Mouse (Mus musculus) right cerebral cortex, postnatal 10 days (tissue): ENCODE measurements around the gene Cpped1.

Experiments
- DNase-seq, 2 experiments: peaks; one replicate each; pipeline ENCODE4 v3.0.0; 2021; ENCODE audit warnings: low spot score in 2 of 2

Cpped1 gene

GRCm38 (mm10) chr16:11909035-11909591 lies at the start of gene Cpped1:
TSS of gene Cpped1 (minus strand) at chr16:11909445.
- peak; percentile 92 for DNase-seq

DNA sequence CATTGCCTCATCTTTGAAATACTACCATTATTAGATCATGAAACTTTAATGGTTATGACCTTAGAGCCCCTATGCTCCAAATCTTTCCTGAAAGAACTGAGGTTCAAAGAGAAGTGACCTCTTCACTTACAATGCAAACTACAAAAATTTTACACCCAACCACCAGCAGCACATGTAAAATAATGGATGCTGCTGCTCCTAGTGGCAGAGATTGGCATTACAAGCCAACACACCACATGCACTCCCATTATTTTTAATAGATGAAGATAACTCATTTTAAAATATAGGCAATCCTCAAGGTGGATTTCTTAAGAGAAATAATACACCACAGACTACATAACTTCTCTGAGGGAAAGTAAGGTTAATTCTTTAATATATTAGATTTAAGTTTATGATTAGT lies 31.2 kb upstream of the Cpped1 start:
- DNase-seq = peak in 1 of 2 experiments; percentile 49

GRCm38 (mm10) chr16:11910801-11911200 lies 1.6 kb upstream of the Cpped1 start:
- no peak for DNase-seq

DNA sequence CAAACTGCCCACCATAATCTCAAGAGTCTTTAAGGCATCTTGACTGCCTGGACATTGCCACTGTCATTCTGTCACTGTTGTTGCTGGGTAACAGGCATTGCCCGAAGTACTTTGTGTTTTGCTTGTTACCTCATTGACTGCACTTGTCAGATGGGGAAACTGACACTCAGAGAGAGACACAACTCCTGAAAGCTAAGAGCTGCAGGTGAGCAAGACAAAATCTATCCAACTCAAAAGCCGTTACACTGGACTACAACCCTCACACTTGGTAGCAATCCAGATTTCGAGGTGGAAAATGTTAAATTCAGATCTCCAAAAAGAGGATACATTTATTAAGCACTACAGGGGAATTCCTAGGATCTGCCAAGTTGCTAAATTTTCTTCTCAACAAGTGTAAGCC lies 572 bp upstream of the Cpped1 start:
- no peak for DNase-seq

GRCm38 (mm10) chr16:11908461-11909014 lies 707 bp downstream of the Cpped1 start:
- DNase-seq = peak in 1 of 2 experiments; percentile 35

- no peak for DNase-seq
These were observed 1.4 kb downstream of the Cpped1 start for GRCm38 (mm10) chr16:11907816-11908215.

DNA sequence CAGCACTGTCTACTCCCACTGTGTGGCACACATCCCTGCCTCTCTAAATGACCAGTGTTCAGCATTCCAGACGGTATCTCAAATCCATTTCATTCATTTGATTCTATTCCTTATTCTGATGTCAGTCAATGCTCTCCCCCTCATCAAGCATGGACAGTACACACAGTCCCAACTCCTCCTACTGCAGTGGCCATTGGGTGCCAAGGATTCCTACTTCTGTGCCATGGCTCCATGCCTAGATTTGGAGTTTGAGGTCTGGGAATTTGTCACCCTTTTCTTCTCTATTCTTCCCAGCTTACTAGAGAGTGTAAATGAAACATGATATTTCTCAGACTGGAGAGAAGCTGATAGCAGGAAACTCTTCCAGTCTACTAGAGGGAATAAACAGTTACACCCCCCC lies 2.3 kb downstream of the Cpped1 start:
- DNase-seq = peak in 1 of 2 experiments; percentile 39

GRCm38 (mm10) chr16:11905216-11905615 lies 4.0 kb downstream of the Cpped1 start:
- no peak for DNase-seq

GRCm38 (mm10) chr16:11902007-11902406 lies 7.2 kb downstream of the Cpped1 start:
- no peak for DNase-seq

- no peak for DNase-seq
These were observed 8.9 kb downstream of the Cpped1 start for GRCm38 (mm10) chr16:11900341-11900740.

- no peak for DNase-seq
These were observed 12.8 kb downstream of the Cpped1 start for GRCm38 (mm10) chr16:11896411-11896810.

- DNase-seq = peak; percentile 32 to 33
These were observed 14.4 kb downstream of the Cpped1 start for GRCm38 (mm10) chr16:11894877-11895276.

DNA sequence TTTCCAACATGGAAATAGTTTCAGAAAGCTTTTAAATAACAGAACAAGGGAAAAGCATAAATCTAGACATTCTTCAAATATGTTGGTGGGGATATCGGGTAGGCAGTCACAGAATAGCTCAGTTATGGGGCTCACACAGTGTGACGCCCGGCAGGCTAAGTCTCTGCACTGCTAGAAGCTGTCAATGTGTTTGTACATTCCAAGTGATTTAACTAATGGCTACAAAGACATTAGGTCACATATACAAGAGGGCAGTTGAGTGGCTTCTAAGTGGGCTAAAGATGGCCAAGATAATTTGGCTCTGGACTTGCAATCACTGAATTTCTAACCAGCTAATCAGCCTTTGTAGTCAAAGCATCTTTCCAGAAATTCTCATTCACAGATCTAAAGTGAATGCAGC lies 19.1 kb downstream of the Cpped1 start:
- no peak for DNase-seq

DNA sequence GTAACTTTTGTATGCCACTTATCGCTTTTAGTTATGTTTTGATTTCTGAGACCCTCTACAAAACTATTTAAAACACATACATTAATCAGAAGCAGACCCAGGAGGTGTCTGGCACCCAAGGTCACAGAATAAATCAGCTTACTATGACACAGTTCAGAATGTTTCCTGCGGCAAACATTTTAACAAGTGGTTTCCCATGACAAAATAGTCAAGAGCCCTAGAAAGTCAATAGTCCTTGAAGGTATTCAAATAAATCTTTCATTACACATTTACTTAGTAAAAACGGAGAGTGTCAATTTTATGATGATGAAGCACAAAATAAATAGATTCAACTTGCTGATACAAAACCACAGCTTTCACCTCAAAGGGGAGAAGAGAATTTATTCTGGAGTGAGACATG lies 19.5 kb downstream of the Cpped1 start:
- DNase-seq = no peak

- DNase-seq = peak; percentile 40 to 53
These were observed 27.4 kb downstream of the Cpped1 start for GRCm38 (mm10) chr16:11881795-11882194.

DNA sequence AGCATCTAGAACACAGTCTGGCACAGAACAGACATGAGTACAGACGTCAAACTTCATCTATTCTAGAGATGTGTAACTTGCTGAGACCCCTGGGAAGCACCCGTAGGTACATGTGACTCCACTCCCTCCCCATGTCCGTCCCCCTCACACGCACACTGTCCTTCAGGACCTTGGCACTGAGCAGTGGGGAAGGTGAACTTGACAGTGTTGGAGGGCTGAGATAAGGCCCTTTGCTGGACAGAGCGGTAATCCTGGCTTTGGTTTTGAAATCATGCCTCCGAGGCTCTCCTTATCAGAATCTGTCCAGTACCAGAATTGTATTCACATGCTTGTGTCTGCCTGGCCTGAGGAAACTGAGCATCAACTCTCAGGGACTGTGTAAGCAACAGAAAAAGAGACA lies 28.8 kb downstream of the Cpped1 start:
- DNase-seq = no peak

DNA sequence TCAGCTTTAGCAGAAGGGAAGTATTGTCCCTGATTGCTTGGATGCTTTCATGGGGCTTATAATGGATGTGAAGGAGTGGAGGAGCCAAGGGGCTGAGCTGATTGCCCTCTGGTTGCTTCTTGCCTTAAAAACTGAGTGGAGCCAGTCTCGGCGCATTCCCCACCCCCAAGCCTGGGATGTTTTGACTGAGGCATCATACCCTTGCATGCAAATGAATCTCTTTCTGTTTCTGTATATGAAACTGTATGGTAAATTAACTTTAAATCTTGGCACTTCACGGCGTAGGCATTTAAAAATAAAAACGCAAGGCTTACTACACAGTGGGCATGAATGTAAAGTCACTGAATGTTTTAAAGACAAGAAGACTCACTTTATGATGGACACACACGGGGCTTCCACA lies 30.0 kb downstream of the Cpped1 start:
- peak; percentile 36 to 44 for DNase-seq

GRCm38 (mm10) chr16:11875227-11875626 lies 34.0 kb downstream of the Cpped1 start:
- DNase-seq = no peak

DNA sequence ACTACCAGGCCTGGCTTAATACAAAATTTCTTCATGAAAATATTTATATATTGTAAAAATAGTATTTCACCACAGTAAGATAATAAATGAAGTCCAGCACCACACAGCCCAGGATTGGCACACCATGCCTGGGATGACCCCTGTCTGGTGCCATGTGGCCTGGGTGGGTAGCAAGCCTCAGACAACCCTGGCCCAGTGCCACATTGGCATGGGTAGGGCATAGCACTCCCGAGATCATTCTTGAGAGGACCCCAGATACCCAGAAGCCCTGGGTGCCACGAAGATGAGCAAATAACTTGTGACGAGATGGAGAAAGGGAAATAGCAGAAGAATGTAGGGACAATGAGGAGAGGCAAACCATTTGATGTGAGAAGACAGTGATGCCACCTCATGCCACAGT lies 36.0 kb downstream of the Cpped1 start:
- no peak for DNase-seq

DNA sequence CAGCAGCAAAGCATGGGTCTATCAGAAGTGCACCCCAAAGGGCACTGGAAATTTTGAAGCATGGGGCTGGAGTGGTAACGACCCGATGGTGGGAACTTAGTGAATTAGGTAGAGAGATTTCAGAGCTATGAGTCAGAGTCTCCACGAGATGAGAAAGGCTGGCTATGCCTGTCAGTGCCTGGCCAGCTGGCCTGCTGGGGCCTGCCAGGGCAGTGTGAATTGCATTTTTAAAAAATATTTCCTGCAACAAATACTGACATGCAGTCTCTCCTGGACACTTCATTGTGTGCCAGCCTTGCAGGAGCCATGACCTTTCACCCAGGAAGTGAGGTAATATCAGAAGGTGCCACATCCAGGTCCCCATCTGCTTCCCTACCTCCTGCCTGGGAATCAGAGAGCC lies 40.8 kb downstream of the Cpped1 start:
- no peak for DNase-seq

DNA sequence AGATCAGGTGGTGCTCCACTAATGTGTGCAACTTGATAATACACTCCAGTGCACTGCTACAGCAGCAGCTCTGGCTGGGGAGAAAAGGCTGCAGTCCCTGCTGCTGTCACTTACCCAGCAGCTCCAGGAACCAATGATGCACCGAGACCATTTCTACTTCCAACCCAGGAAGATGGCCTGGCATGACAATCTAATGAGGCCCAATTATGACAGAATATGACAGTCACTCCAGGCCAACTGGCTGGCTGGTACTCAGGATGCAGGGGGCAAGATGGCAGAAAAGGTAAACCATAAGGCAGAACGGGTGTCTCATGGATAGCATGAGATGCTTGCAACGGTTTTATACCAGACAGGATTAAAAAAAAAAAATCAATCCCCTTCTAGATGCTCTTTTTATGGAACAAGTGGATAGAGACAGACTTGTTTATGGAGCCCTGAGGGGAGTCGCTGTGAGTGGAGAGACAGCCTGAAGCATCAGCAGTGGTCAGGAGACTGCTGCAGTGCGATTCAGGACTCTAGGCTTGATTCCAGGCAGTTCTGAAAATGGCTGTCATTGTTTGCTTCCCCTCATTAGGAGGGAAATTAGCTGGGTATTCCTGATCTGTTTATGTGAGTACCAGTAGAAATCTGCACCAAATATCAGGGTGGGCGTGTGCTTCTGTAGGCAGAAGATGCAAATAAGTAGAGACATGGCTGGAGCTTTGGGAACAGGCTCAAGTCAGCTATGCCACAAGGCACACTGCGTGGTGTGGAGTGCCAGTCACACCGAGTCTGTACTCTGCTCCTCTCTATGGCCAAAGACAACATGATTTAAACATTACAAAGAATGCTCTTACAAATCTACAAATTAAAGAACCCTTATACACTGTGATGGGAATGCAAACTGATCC lies 56.3 kb downstream of the Cpped1 start:
- DNase-seq = peak; percentile 41 to 64

GRCm38 (mm10) chr16:11848990-11849658 lies 60.1 kb downstream of the Cpped1 start:
- no peak for DNase-seq
